Mouse (Mus musculus) A20 (cell line): ENCODE results near the gene Cdk17.

Experiments used
- DNase-seq: peaks from one replicate; pipeline ENCODE4 v3.0.0-alpha.2; 2011; ENCODE audit warnings: low read depth, low spot score

Cdk17 gene

GRCm38 (mm10) chr10:93168067-93168466 is 7.4 kb downstream of the Cdk17 start:
- DNase-seq, result peak; percentile 70

DNA sequence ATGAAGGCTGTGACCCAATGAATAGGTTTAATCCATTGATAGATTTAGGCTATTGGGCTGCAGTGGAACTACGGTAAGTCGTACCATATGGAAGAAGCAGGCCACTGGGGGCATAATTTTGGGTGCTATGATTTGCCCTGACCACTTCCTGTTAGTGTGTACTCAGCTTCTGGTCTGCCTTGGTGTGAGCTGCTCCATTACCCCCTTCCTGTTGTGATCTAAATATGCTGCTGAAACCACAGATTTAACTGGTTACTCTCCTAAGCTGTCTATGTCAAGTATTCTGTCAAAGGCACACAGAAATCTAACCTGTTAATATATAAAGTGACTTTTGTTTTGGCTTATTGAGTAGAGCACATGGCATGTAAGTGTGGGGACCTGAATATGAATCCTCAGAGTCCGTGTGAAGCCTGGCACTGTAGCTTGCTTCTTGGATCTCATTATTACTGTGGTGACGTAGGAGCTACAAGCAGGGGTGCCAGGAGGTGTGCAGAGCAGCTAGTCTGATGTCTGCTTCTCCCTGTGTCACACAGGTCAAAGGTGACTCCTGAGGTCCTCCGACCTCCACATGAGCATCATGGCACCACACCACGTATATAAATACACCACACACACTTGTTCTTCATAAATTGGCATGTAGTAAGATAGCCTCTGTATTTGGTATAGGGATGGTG is 10.6 kb downstream of the Cdk17 start:
- peak; percentile 89 for DNase-seq

GRCm38 (mm10) chr10:93177471-93177870 is 16.8 kb downstream of the Cdk17 start:
- DNase-seq, result no peak

- no peak for DNase-seq
These were observed 17.2 kb downstream of the Cdk17 start for GRCm38 (mm10) chr10:93177874-93178273.

DNA sequence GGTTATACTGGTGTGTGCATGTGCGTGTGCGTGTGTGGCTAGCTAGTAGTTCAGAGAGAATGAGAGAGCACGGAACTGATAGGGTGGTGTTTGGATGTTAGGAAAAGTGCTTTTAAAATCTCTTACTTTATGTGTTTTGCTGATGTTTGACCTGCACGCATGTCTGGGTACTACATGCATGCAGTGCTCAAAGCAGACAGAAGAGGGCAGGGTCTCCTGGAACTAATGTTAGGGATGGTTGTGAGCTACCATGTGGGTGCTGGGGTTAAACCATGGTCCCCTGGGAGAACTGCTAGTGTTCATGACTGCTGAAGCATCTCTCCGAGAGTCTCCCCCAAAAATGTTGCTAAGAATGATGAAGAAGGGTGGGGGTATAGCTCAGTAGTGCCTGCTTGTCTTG is 18.0 kb downstream of the Cdk17 start:
- peak; percentile 32 for DNase-seq

- no peak for DNase-seq
These were observed 19.2 kb downstream of the Cdk17 start for GRCm38 (mm10) chr10:93179669-93180460.

DNA sequence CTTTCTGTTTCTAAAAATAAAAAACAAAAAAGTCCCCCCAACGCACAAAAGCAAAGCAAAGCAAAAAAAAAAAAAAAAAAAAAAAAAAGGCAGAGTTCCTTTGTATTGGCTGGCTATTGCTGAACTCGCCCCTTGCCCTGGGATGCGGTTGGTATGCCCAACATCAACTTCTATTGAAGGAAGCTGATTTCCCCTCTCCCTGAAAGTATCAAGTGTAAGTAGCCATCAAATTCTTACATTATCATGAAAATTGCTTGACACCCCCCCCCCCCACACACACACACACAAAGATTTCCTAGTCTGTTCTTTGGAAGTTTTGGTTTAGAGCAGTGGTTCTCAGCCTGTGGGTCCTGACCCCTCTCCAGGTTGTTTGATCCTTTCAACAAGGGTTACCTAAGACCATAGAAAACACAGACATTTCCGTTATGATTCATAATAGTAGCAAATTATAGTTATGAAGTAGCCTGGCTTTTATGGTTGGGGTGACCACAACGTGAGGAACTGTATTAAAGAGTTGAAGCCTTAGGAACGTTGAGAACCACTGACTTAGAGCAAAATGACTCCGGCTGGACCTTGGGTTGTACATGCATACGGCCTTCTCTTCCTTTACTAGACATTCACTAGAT is 23.8 kb downstream of the Cdk17 start:
- no peak for DNase-seq

GRCm38 (mm10) chr10:93188440-93188999 is 27.8 kb downstream of the Cdk17 start:
- no peak for DNase-seq

GRCm38 (mm10) chr10:93190475-93191262 is 30.0 kb downstream of the Cdk17 start:
- no peak for DNase-seq

DNA sequence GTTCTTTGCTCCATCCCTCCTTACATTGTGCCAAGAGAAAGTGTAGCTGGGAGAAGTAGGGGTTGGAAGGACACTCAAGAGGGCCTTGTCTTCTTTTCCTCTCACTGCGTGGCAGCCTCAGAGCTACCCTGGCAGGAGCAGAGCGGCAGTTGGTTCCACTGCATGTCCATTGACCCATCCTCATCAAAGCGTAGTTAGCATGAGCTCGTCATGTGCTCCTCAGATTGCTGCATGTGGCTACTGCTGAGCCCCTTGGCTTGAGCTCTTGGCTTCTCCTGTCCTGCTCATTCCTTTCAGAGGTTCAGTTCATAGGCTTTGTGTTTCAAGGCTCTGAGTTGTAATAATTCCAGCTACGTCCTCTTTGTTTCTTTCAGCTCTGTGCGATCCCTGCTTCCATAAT is 36.4 kb downstream of the Cdk17 start:
- DNase-seq, result no peak

GRCm38 (mm10) chr10:93198958-93199357 is 38.3 kb downstream of the Cdk17 start:
- DNase-seq, result no peak

- DNase-seq, result no peak
These were observed 41.3 kb downstream of the Cdk17 start for GRCm38 (mm10) chr10:93201846-93202458.

DNA sequence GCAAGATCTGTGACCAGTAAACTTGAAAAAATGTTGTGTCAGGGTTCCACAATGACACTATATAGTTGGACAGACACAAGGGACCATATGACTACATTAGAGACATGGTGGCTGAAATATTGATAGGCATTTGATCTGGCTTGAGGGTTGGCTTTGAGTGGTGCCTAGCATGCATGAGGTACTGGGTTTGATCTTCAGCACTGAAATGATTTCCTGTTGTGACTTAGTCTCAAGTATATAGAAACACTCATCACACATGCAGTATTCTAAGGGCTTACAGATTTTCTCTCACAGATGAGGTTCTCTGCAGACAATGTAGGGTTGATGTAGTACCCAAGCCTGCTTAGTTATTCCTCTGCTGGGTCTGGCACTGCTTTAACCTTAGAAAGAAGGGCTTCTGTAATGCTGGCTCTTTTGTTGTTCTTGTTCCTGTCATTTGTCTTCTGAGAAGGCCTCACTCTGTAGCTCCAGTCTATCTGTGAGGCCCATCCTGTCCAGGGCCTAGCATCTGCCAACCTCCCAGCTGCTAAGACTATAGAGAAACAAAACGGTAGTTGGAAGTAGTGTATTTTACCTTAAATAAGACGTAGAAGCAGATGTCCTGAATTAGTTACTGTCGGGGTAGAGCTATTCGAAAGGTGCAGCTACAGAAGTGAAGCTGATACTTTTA is 44.7 kb downstream of the Cdk17 start:
- no peak for DNase-seq

- no peak for DNase-seq
These were observed 46.5 kb downstream of the Cdk17 start for GRCm38 (mm10) chr10:93207176-93207575.

DNA sequence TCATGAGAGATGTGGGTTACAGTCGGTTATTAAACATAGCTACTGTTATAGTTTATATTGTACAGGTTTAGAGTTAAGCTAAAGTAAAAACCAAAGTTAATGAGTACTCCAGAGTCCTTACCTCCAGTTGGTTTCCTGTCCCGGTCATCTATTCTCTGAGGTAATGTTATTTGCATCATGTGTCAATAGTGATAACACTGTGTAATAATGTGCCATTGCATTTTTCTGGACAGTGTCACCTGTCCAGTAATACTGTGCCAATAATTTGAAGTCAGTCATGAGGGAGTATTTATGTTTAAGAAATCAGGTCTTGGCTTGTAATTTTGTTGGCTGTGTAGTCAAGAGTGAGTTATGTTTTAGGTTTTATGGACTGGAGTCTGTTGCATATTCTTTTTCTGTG is 52.0 kb downstream of the Cdk17 start:
- no peak for DNase-seq

DNA sequence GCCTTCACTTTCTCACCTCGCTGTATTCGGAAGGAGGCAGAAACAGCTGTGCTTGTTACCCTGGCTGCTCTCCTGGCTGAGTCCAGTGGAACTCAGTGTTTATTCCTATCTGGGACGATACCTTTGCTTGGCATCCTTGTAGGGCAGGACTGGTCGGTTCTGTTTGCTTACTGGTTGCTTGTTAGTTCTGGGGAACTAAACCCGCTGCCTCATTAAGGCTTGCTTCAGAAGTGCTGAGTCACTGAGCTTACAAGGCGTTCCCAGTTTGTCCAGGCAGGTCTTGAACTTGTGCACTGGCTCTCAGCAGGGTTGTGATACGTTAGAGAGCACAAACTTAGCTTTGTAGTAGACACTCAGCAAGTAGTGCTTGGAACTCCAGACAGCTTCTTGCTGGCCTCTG is 52.7 kb downstream of the Cdk17 start:
- no peak for DNase-seq

DNA sequence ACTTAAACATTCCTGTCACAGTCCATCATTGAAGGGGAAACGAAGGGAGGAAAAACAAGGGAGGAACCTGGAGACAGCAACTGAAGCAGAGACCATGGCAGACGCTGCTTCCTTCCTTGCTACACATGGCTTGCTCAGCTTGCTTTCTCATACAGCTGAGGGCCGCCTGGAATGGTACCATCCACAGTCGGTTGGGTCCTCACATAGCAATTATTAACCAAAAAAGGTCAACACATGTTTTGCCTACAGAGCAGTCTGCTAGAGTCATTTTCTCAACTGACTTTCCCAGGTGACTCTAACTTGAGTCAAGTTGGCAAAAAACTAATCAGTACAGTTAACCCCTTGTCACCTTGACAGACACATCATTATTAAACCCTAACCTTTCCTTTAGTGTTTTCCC is 53.6 kb downstream of the Cdk17 start:
- DNase-seq, result no peak

- DNase-seq, result no peak
These were observed 54.5 kb downstream of the Cdk17 start for GRCm38 (mm10) chr10:93215051-93215763.

DNA sequence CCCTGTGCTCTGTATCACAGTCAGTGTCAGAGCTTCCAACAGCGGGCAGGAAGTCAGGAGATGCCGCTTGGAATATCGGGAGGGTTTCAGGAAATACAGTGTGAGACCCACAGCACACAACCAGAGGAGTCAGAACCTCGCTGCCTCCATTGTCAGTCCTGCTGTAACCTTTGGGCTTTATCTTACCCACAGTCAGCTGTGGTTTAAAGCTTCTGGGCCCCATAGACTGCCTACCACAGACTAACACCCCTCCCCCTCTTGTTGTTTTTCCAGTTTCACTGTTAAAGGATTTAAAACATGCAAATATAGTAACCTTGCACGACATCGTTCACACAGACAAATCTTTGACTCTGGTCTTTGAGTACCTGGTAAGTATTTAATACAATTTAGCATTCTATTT is 65.1 kb downstream of the Cdk17 start:
- DNase-seq, result no peak

DNA sequence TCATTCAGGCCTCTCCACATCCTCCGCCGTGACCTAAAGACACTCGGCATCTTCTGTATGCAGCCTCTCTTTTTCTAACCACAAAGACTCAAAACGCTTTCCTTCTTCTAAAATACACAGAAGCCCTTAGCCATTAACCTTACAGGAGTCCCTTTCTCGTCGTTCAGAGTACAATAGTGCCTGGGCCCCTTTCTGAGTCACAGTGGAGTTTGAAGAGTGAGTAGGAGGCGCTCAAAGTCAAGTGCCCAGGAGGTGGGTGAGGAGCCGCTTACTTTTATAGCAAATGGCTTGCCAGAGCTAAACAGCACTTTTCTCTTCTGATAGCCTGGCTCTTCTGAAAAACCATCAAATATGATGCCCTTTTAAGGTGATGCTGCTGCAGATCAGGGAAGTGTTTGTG is 67.2 kb downstream of the Cdk17 start:
- DNase-seq, result no peak
